Mouse (Mus musculus): ENCODE results near the gene Stn1. TPM values are rescaled to one million over a fixed set of nuclear protein-coding genes. Genes with fewer than 3 reads are reported as not detected.

Gene Stn1
- polyA plus RNA-seq, 1 experiment from 2014 or later, result 12.7 TPM

DNA sequence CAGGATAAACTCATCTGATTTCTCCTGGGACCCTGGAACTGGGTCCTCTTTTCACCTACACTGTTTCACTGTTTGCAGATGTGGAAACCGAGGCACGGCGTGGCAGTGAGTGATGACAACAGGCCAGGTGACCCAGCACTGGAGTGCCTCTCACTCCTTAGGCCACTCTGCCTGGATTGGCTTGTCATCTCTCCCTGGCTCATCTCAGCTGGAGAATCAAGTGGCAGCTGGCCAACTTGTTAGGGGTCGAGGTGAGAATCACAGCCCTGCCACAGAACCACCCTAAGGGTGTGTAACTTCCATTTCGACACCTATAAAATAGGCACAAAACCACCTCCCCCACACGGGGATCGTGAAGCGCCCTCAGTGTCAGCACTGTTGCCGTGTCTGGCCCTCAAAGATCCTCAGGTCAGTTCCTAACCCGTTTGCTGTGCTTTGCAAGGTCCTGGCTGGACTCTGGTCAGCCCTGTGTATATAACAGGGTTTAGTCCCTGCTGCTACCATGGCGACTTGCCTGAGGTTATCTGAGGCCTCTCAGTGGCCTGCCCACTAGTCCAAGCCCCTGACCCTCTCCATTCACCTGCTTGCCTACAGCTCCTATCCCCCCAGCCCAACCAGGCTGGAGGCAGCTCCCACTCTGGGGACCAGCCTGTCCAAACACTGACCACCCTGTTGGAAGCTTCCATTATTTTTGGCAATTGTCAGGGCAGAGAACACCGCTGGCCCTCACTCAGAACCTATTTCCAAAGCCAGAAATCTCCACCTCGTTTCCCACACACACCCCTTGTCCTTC, 79.4 kb downstream of the Stn1 start:
- H3K4me3 ChIP-seq (replicated peaks), result no peak overlapping the region
- ATAC-seq (ENCODE audit: low read depth) (peak; percentile 77), DNase-seq (no peak)
- peaks cover 13% of the 10 kb centered on the region; the same call in 1 of the 2 replicates for H3K27me3 ChIP-seq
- no peaks in the 10 kb centered on the region for H3K9me3 ChIP-seq (replicated peaks)
- no peaks in the 10 kb centered on the region for H3K36me3 ChIP-seq
- peaks cover 91% of the 10 kb centered on the region for H3K4me1 ChIP-seq (replicated peaks)
- peak overlapping the region; percentile 67 for H3K27ac ChIP-seq
- 62% methylated on average over 13 of the region's 13 CpGs for WGBS (ENCODE audit: insufficient replicate concordance)
- peak overlapping the region; percentile 12 for H3K4me2 ChIP-seq
- no peak overlapping the region for H3K9ac ChIP-seq

DNA sequence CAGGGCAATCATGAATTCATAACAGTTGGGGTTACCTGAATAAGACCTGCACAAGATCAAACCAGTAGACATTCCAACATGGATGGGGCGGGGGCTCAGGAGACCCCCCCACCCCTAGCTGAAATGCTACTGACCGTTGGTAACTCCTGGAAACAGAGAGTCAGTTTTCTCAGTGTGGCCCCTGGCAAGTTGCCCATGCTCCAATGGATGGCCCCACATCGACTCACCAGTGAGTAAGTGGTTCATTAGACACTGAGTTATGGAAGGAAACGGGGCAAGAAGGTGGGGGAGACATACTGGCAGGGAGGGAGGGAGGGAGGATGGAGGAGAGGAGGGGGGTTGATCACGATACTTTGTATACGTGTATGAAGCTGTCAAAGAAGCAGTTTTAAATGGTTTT, 81.3 kb downstream of the Stn1 start:
- 57% methylated on average over 6 of the region's 6 CpGs for WGBS (ENCODE audit: insufficient replicate concordance)
- no peak overlapping the region for H3K27ac ChIP-seq
- peaks cover 92% of the 10 kb centered on the region for H3K4me1 ChIP-seq (replicated peaks)
- 0 out of 2 replicates have a peak, but pooled peaks cover 4% of the 10 kb centered on the region for H3K27me3 ChIP-seq
- no peak overlapping the region for H3K4me2 ChIP-seq
- no peaks in the 10 kb centered on the region for H3K36me3 ChIP-seq
- no peak overlapping the region for H3K9ac ChIP-seq
- DNase-seq, result no peak
- H3K4me3 ChIP-seq (replicated peaks), result no peak overlapping the region
- no peak for ATAC-seq (ENCODE audit: low read depth)
- H3K9me3 ChIP-seq (replicated peaks), result no peaks in the 10 kb centered on the region

DNA sequence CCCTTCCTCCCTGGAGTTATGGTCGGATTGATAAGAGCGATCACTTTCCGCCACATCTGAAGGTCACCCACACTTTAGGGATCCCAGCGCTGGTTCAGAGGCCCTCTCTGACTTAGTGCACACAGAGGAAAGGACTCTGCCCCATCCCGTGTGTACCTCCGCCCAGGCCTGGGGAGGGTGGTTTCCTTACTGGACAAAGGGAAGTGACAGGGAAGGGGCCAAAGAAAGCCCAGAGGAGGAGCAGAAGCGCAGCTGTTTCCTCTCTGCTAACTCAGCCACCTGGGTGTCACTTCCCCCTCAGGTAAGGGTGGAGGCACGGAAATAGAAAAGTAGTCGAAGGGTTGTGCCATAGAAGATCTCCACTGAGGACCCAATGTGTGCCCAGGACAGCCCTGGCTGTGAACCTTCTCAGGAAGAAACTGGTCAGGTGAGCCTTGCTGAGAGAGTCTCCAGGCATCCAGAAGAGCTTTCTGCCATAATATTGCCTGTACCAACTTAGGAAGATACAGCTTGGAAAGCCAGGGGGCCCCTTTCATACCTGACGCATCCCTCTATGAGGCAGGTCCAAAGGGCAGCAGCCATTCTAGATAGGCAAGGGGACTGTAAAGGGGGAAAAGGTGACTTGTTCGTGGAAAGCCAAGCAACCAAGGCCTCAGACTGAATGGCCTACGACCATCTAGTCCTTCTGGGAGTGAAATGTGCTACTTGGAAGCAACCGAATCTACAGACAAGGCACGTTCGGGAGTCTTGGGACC, 82.1 kb downstream of the Stn1 start:
- peak overlapping the region; percentile 25; the same call in 1 of the 2 replicates for H3K27ac ChIP-seq
- ATAC-seq (ENCODE audit: low read depth) (peak; percentile 53), DNase-seq (no peak)
- WGBS (ENCODE audit: insufficient replicate concordance), result 35% methylated on average over 15 of the region's 15 CpGs
- no peak overlapping the region for H3K4me3 ChIP-seq (replicated peaks)
- H3K36me3 ChIP-seq, result no peaks in the 10 kb centered on the region
- H3K9me3 ChIP-seq (replicated peaks), result no peaks in the 10 kb centered on the region
- H3K27me3 ChIP-seq, result no peaks in the 10 kb centered on the region
- H3K4me2 ChIP-seq, result no peak overlapping the region
- peak overlapping the region; percentile 37; the same call in 1 of the 2 replicates for H3K9ac ChIP-seq
- peaks cover 92% of the 10 kb centered on the region for H3K4me1 ChIP-seq (replicated peaks)

- WGBS (ENCODE audit: insufficient replicate concordance), result 62% methylated on average over 11 of the region's 11 CpGs
- ATAC-seq (ENCODE audit: low read depth), result no peak
- no peaks in the 10 kb centered on the region for H3K9me3 ChIP-seq (replicated peaks)
- H3K4me2 ChIP-seq, result no peak overlapping the region
- DNase-seq, result no peak
- no peaks in the 10 kb centered on the region for H3K27me3 ChIP-seq
- no peaks in the 10 kb centered on the region for H3K36me3 ChIP-seq
- H3K9ac ChIP-seq, result peak overlapping the region; percentile 37; the same call in 1 of the 2 replicates
- 0 out of 2 replicates have a peak overlapping the region, but pooled peaks have one; percentile 9 for H3K27ac ChIP-seq
- H3K4me1 ChIP-seq (replicated peaks), result peaks cover 92% of the 10 kb centered on the region
- no peak overlapping the region for H3K4me3 ChIP-seq (replicated peaks)
These were observed 82.9 kb downstream of the Stn1 start for GRCm38 (mm10) chr19:47454167-47455000.

DNA sequence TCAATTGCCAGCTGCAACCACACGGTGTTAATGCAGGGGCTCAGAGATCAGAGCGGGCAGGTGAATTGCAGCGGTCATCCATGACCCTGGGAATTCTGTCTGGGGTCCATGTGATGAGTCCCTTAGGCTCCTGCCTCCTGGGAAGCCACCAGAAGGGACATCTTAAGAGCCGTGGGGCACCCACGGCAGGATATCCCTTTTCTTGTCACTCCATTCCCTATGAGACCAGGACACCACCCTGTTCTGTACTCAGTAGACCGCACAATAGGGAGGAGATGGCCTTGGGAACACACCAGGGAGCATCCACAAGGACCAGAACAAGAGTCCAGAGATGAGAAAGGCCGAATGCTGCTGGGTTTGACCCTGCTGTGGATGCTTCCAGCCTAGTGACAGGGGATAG, 84.0 kb downstream of the Stn1 start:
- H3K4me3 ChIP-seq (replicated peaks), result no peak overlapping the region
- no peaks in the 10 kb centered on the region for H3K36me3 ChIP-seq
- WGBS (ENCODE audit: insufficient replicate concordance), result 78% methylated on average over 7 of the region's 7 CpGs
- H3K4me2 ChIP-seq, result no peak overlapping the region
- ATAC-seq (ENCODE audit: low read depth), result no peak
- DNase-seq, result no peak
- H3K9ac ChIP-seq, result no peak overlapping the region
- H3K4me1 ChIP-seq (replicated peaks), result peaks cover 92% of the 10 kb centered on the region
- H3K27ac ChIP-seq, result no peak overlapping the region
- no peaks in the 10 kb centered on the region for H3K27me3 ChIP-seq
- no peaks in the 10 kb centered on the region for H3K9me3 ChIP-seq (replicated peaks)

- H3K4me3 ChIP-seq (replicated peaks), result no peak overlapping the region
- H3K9ac ChIP-seq, result no peak overlapping the region
- no peaks in the 10 kb centered on the region for H3K9me3 ChIP-seq (replicated peaks)
- DNase-seq (no peak), ATAC-seq (ENCODE audit: low read depth) (no peak)
- WGBS (ENCODE audit: insufficient replicate concordance), result 70% methylated on average over 10 of the region's 10 CpGs
- no peak overlapping the region for H3K27ac ChIP-seq
- peaks cover 92% of the 10 kb centered on the region for H3K4me1 ChIP-seq (replicated peaks)
- H3K36me3 ChIP-seq, result no peaks in the 10 kb centered on the region
- H3K27me3 ChIP-seq, result no peaks in the 10 kb centered on the region
- H3K4me2 ChIP-seq, result no peak overlapping the region
These were observed 84.6 kb downstream of the Stn1 start for GRCm38 (mm10) chr19:47452682-47453081.

DNA sequence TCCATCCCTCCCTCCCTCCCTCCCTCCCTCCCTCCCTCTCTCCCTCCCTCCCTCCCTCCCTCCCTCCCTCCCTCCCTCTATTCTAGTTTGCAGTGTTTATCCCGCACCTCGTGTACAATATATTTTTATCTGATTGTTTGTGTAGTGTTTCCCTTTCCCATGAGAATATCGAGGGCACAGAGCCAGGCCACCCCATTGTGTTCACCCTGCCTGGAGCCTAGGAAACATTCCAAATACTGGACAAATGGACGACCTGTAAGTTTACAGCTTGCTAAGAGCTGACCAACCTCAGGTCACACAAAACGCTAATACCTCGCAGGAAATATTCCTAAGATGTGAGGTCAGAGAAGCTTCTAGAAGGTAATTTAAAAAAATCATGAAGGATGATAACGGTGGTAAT, 85.1 kb downstream of the Stn1 start:
- Histone ChIP-seq H3K4me1 (replicated peaks) (peaks cover 92% of the 10 kb centered on the region), H3K27me3 (no peaks in the 10 kb centered on the region), H3K27ac (no peak overlapping the region), H3K4me3 (replicated peaks) (no peak overlapping the region), H3K9me3 (replicated peaks) (no peaks in the 10 kb centered on the region), H3K4me2 (no peak overlapping the region), H3K36me3 (no peaks in the 10 kb centered on the region), H3K9ac (no peak overlapping the region)
- 61% methylated on average over 7 of the region's 7 CpGs for WGBS (ENCODE audit: insufficient replicate concordance)
- ATAC-seq (ENCODE audit: low read depth), result no peak
- DNase-seq, result no peak

DNA sequence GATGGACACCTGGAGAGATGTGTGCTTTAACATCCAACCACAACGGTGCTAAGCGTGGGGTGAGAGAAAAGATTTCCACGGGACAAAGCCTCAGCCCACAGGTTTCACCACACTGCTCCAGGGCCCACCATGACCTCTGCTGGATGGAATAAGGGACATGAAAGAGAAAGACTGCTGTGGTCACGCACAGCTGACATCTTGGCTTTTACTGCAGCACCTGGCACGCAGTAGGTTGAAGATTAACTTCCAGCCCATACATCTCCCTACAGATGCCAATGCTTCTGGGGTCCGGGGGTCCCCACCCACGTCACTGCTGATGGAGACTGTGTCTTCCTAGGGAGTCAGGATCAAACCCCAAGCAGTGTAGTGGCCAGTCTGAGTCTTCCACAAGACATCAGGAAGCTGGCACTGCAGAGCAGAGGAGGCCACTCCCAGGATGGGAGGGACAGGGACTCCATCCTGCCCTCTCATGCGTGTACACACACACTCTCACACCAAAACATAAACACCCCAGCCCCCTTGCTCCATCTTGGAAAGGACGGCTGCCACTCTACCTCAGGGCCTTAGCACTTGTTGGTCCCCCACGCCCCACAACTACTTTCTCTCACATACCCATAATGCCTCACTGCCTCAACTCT, 85.7 kb downstream of the Stn1 start:
- Histone ChIP-seq H3K9ac (no peak overlapping the region), H3K27ac (no peak overlapping the region), H3K27me3 (no peaks in the 10 kb centered on the region), H3K4me2 (no peak overlapping the region), H3K9me3 (replicated peaks) (no peaks in the 10 kb centered on the region), H3K4me3 (replicated peaks) (no peak overlapping the region), H3K4me1 (replicated peaks) (peaks cover 92% of the 10 kb centered on the region), H3K36me3 (no peaks in the 10 kb centered on the region)
- ATAC-seq (ENCODE audit: low read depth) (no peak), DNase-seq (no peak)
- 65% methylated on average over 10 of the region's 10 CpGs for WGBS (ENCODE audit: insufficient replicate concordance)

Other genes with a start within 250 kb of the Stn1 start
- gene Sh3pxd2a, start 73.1 kb downstream of the Stn1 start, polyA plus RNA-seq (2015; fragmentation: Nextera tagmentation; extraction: Ambion mirVana), result 0.54 and 0.62 TPM in 2 replicates
- 5.8 and 6.3 TPM in 2 replicates for gene Slk, start 42.2 kb upstream of the Stn1 start, polyA plus RNA-seq (2015; fragmentation: Nextera tagmentation; extraction: Ambion mirVana)
- 0.22 and 0.27 TPM in 2 replicates for gene Col17a1, start 154.6 kb upstream of the Stn1 start, polyA plus RNA-seq (2015; fragmentation: Nextera tagmentation; extraction: Ambion mirVana)
- 92.3 and 108 TPM in 2 replicates for gene Sfr1, start 194.2 kb upstream of the Stn1 start, polyA plus RNA-seq (2015; fragmentation: Nextera tagmentation; extraction: Ambion mirVana)